Mouse (Mus musculus) effector memory CD4-positive, alpha-beta T cell, adult 7 months (primary cell): Measurements from ENCODE around the gene Entpd1. TPM values are rescaled to one million over a fixed set of nuclear protein-coding genes. Genes with fewer than 3 reads are reported as not detected.

Experiments
- polyA plus RNA-seq: library from polyadenylated mRNA; unstranded; fragments of 100-300 nt; shearing (Covaris generic); gene quantifications from one replicate; pipeline ENCODE4 v1.2.1, GENCODE M21; 2017

Gene Entpd1
- polyA plus RNA-seq, result 8.2 TPM

GRCm38 (mm10) chr19:40611830-40612506 lies at the start of gene Entpd1, which contains the start of gene Tctn3:
Entpd1 (plus strand) TSS chr19:40612366.
Tctn3 (minus strand) TSS chr19:40612233.

GRCm38 (mm10) chr19:40588293-40588654 lies 23.9 kb upstream of the Entpd1 start, which contains the start of gene Aldh18a1:
Aldh18a1 (minus strand) TSS chr19:40588463.

GRCm38 (mm10) chr19:40748559-40748958 lies 136.4 kb downstream of the Entpd1 start, which contains the start of gene Cc2d2b:
Cc2d2b (plus strand) TSS chr19:40748753.

Other genes with a start within 250 kb of the Entpd1 start
- 22.8 TPM for gene Sorbs1, start 98.6 kb upstream of the Entpd1 start, polyA plus RNA-seq
- gene Aldh18a1, start 23.9 kb upstream of the Entpd1 start, polyA plus RNA-seq, result 43.0 TPM
- gene Tctn3, start 133 bp upstream of the Entpd1 start, polyA plus RNA-seq, result 8.0 TPM
- 0.35 TPM for gene Cc2d2b, start 136.4 kb downstream of the Entpd1 start, polyA plus RNA-seq
- 0.98 TPM for gene Ccnj, start 218.9 kb downstream of the Entpd1 start, polyA plus RNA-seq